Mouse (Mus musculus) midbrain, embryonic 16.5 days (tissue): ENCODE measurements at regions not wholly inside any gene's neighbourhood (a gene's known extent, or its start where the extent isn't known, plus 50 kb on each side); places are given as distances from the start of the nearest gene placed in this dataset.
A peak's percentile ranks its signal among the peaks of the same experiment; 100 is the strongest.
"Not testable (repeated sequence)": the region's sequence is repeated elsewhere in the genome, so short reads cannot be mapped to it uniquely, and the experiment has no call there.

Experiments
- ATAC-seq: fragments of 200-750 bp; cut with Nextera tagmentation; 2 replicates; pipeline ENCODE4 v1.8.0; 2017; ENCODE audit warnings: moderate TSS enrichment
- H3K27ac ChIP-seq: fragments of 300-500 bp; sonication (generic); 2 replicates; pipeline ENCODE4 v1.5.1; 2014; ENCODE audit warnings: mild to moderate bottlenecking, low read length, mixed read lengths
- H3K27me3 ChIP-seq: fragments of 300-500 bp; sonication (generic); 2 replicates; pipeline ENCODE4 v1.6.1; 2014; ENCODE audit warnings: low read depth, low read length, mixed read lengths; ENCODE audit not compliant: control insufficient read depth, insufficient read depth
- H3K36me3 ChIP-seq: fragments of 300-500 bp; sonication (generic); 2 replicates; pipeline ENCODE4 v1.6.1; 2014; ENCODE audit warnings: mild to moderate bottlenecking, low read length, moderate library complexity, mixed read lengths; ENCODE audit not compliant: control insufficient read depth, insufficient read depth
- H3K4me1 ChIP-seq: fragments of 300-500 bp; sonication (generic); 2 replicates; pipeline ENCODE4 v1.6.1; 2014; ENCODE audit warnings: mild to moderate bottlenecking, low read length, mixed read lengths; ENCODE audit not compliant: control insufficient read depth, insufficient read depth
- H3K4me2 ChIP-seq: fragments of 300-500 bp; sonication (generic); 2 replicates; pipeline ENCODE4 v1.6.1; 2014; ENCODE audit warnings: mild to moderate bottlenecking, low read length, mixed read lengths
- H3K4me3 ChIP-seq: fragments of 300-500 bp; sonication (generic); 2 replicates; pipeline ENCODE4 v1.5.1; 2014; ENCODE audit warnings: low read depth, mild to moderate bottlenecking, low read length, moderate library complexity, mixed read lengths
- H3K9ac ChIP-seq: fragments of 300-500 bp; sonication (generic); 2 replicates; pipeline ENCODE4 v1.6.1; 2014; ENCODE audit warnings: low read depth, low read length, mixed read lengths
- H3K9me3 ChIP-seq: fragments of 300-500 bp; sonication (generic); replicated peaks from 2 replicates; pipeline ENCODE4 v1.6.1; 2014; ENCODE audit warnings: mild to moderate bottlenecking, low read length, mixed read lengths; ENCODE audit not compliant: control insufficient read depth, poor library complexity, severe bottlenecking
- WGBS: fragments of 180-500 bp; shearing (Covaris S2); extraction: QIAGEN DNeasy Blood & Tissue Kit; methylation state at CpG from one replicate; pipeline ENCODE4 v1.1.7; 2014; 5-methylcytosine and 5-hydroxymethylcytosine counted together

DNA sequence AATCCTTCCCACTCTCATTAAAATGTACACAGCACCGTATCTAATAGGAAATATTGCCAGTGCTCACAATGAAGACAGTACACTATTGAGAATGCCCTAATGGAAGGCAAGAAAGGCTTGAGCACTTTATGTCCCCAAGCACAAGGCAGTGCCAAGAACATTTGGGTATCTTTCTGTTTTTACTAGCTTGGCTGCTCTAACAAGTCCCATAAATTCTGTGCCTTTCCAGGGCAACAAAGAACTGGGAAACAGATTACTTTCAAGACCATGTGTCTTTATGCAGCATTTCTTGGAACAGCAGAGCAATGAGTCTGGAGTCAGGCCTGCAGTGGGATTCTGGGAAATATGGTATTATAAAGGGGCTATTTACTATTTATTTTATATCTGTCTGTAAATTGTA lies 192.3 kb downstream of the 1700008P02Rik start:
- no peaks in the 10 kb centered on the region for H3K36me3 ChIP-seq
- ATAC-seq = no peak
- H3K27me3 ChIP-seq = no peaks in the 10 kb centered on the region
- 88% methylated on average over 1 of the region's 1 CpGs for WGBS
- H3K4me2 ChIP-seq = no peak overlapping the region
- H3K9me3 ChIP-seq = no peaks in the 10 kb centered on the region
- no peak overlapping the region for H3K27ac ChIP-seq
- H3K4me1 ChIP-seq = no peaks in the 10 kb centered on the region
- no peak overlapping the region for H3K4me3 ChIP-seq
- no peak overlapping the region for H3K9ac ChIP-seq

DNA sequence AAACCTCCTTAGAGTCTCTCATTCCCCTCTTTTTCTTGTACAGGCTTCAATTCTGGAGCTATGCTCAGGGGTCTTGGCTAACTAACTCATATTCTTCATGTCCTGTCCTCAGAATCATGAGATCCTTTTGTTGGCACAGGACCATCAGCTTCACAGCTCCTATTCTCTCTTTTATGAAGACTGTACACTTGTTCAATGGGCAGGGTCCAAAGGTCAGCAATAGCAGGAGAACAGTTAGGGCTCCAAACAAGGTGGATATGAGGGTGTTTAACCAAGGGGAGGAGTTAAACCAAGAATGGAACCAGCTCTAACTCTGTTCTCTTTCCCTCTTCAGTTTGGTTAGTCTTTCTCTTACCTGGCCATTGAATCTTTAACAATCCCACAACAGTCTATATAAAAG lies 219.4 kb downstream of the 1700008P02Rik start:
- Histone ChIP-seq H3K4me3 (no peak overlapping the region), H3K9me3 (no peaks in the 10 kb centered on the region), H3K36me3 (no peaks in the 10 kb centered on the region), H3K27ac (no peak overlapping the region), H3K4me1 (no peaks in the 10 kb centered on the region), H3K4me2 (no peak overlapping the region), H3K27me3 (no peaks in the 10 kb centered on the region), H3K9ac (no peak overlapping the region)
- no peak for ATAC-seq

DNA sequence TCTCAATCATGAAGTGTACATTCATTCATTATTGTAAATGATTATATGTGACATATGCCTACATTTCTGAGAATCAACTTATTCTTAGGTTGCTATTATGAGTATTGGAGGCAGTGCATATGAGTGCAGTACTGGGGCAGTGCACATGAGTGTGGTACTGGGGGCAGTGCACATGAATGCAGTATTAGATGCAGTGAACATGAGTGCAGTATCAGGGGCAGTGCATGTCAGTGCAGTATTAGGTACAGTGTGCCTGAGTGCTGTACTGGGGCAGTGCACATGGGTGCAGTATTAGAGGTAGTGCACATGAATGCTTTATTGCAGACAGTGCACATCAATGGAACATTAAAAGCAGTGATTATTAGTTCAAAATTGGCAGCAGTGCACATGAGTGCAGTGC lies 234.6 kb downstream of the 1700008P02Rik start:
- H3K4me2 ChIP-seq = no peak overlapping the region
- H3K36me3 ChIP-seq = no peaks in the 10 kb centered on the region
- H3K27me3 ChIP-seq = no peaks in the 10 kb centered on the region
- ATAC-seq = peak; percentile 70
- H3K4me3 ChIP-seq = no peak overlapping the region
- no peak overlapping the region for H3K27ac ChIP-seq
- no peaks in the 10 kb centered on the region for H3K9me3 ChIP-seq
- no peaks in the 10 kb centered on the region for H3K4me1 ChIP-seq
- no peak overlapping the region for H3K9ac ChIP-seq

DNA sequence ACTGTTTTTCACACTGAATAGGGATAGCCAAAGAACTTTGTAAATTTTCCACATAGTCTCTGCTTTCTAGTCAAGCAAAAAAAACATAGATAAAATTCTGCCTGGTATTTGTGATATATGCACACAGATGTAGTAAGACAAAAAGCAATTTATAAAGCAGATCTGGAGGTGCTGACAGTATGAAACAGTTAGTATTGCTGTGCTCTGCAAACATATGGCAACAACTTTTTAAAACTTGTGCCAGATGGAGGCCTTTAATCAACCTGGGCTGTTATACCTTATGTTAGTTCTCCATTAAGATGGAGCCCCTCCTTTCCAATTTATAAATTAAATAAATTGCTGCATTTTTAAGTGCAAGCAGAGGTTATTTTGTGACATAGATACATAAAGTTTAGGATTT lies 237.3 kb downstream of the 1700008P02Rik start:
- ATAC-seq = no peak
- Histone ChIP-seq H3K4me1 (no peaks in the 10 kb centered on the region), H3K36me3 (no peaks in the 10 kb centered on the region), H3K4me2 (no peak overlapping the region), H3K9me3 (no peaks in the 10 kb centered on the region), H3K27me3 (no peaks in the 10 kb centered on the region), H3K27ac (no peak overlapping the region), H3K4me3 (no peak overlapping the region), H3K9ac (no peak overlapping the region)

DNA sequence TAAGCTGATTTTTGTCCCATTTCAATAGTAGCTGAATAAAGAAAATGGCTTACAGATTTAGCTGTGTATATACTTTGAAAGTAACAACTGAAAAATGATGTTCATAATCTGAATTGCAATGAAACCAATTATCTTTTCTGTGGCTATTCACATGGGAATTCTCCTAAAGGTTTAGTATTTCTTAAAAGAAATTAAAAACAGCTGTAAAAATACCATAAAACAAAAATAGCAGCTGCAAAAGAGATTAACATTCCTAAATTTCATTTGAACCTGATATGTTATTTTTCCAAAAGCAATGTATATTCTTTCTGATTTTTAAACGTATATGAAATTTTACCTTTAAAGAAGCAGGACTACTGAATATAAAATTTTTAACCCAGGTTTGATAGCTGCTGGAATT lies 237.9 kb downstream of the 1700008P02Rik start:
- Histone ChIP-seq H3K4me1 (no peaks in the 10 kb centered on the region), H3K4me2 (no peak overlapping the region), H3K36me3 (no peaks in the 10 kb centered on the region), H3K27ac (no peak overlapping the region), H3K9ac (no peak overlapping the region), H3K27me3 (no peaks in the 10 kb centered on the region), H3K9me3 (no peaks in the 10 kb centered on the region), H3K4me3 (no peak overlapping the region)
- no peak for ATAC-seq
- 74% methylated on average over 1 of the region's 1 CpGs for WGBS

DNA sequence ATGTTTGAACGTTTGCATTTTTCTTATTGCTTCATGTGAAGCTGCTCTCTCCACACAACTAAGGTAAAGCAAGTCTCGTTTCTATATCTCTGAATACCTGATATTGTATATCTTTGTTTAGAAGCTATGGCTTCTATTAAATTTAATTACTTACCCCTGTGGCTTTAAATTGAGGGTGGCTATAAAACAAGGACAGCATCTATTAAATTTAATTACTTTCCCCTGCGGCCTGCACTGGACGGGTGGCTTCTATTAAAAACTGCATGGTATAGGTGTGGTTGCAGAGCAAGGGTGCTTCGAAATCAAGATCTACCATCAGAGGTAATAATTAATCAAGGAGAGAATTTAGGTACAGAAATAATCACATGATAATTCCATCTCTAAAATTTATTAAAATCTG lies 238.5 kb downstream of the 1700008P02Rik start:
- Histone ChIP-seq H3K36me3 (no peaks in the 10 kb centered on the region), H3K27ac (no peak overlapping the region), H3K9me3 (no peaks in the 10 kb centered on the region), H3K4me1 (no peaks in the 10 kb centered on the region), H3K4me2 (no peak overlapping the region), H3K4me3 (no peak overlapping the region), H3K27me3 (no peaks in the 10 kb centered on the region), H3K9ac (no peak overlapping the region)
- no peak for ATAC-seq
- WGBS = 72% methylated on average over 5 of the region's 5 CpGs

DNA sequence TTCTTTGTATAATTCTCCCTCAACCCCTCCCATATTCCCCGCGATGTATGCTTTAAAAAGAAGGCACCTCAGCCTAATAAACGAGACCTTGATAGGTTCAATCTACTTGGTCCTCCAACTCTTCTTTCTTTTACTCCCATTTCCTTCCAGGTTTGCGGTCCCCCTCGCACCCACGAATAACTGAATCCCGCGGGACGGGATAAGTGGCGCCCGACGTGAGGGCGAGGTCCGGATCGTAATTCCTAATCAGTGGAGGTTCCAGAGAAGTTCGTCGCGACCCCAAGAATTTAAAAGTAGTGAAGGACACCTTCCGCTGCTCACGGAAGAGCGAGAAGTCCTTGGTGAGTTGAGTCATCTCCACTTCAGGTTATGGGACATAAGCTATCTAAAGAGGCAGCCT lies 281.2 kb downstream of the 1700008P02Rik start:
- H3K4me3 ChIP-seq, H3K9ac ChIP-seq, H3K4me2 ChIP-seq, H3K27ac ChIP-seq, H3K4me1 ChIP-seq, ATAC-seq, H3K36me3 ChIP-seq, H3K9me3 ChIP-seq, H3K27me3 ChIP-seq: not testable (repeated sequence)
- 100% methylated on average over 1 of the region's 21 CpGs for WGBS

DNA sequence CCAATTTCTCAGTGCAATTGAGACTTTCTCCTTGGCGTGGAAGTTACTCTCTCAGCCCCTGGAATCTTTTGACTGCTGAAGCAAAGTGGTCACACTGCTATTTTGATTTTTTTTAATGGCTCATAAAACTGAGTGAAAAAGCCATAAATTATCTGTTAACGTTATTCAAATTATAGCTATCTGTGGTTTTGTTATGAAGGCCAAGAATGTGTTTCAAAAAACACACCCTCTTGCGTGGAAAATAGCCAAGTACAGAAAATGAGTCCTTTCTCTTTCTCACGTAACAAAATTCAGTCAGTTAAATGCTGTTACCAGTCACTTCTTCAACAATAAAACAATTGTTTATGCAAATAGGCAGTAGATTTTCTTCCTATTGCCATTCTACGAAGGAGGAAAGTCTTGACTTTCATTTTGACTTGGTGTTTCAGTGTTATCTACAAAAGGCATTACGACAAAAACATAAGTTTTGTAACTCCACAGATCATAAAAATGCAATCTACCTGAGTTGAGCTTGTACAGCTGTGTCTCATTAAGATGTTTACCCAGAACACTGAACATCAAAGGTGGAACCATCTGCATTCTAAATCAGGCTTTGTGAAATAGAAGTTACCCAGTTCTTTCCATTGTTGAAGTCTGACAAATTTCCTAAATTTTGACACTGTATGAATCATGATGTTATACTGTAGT lies 299.3 kb downstream of the 1700008P02Rik start:
- no peak overlapping the region for H3K27ac ChIP-seq
- H3K4me1 ChIP-seq = no peaks in the 10 kb centered on the region
- ATAC-seq = no peak
- no peak overlapping the region for H3K4me2 ChIP-seq
- H3K9ac ChIP-seq = no peak overlapping the region
- H3K4me3 ChIP-seq = no peak overlapping the region
- no peaks in the 10 kb centered on the region for H3K36me3 ChIP-seq
- no peaks in the 10 kb centered on the region for H3K9me3 ChIP-seq
- no peaks in the 10 kb centered on the region for H3K27me3 ChIP-seq
- 80% methylated on average over 6 of the region's 6 CpGs for WGBS

DNA sequence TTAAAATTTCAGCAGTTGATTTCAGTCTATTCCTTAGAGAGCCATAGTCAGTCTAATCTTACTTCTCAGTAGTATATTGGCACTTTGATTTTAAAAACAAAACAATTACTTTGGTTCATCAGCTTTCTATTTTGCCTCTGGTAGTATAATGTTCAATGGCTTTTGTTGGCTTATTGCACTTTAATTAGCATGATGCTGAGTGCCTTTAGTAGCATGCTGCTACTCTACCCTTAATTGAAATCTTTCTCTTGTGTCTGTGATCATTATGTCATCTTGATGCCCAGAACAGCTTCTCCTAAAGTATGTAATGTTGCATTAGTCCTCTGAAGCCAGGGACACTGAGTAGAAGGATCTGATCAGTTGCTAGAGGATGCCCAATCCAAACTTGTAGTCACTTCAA lies 330.7 kb downstream of the 1700008P02Rik start:
- H3K9me3 ChIP-seq = no peaks in the 10 kb centered on the region
- H3K27me3 ChIP-seq = no peaks in the 10 kb centered on the region
- no peak overlapping the region for H3K4me3 ChIP-seq
- H3K27ac ChIP-seq = no peak overlapping the region
- H3K9ac ChIP-seq = no peak overlapping the region
- no peak overlapping the region for H3K4me2 ChIP-seq
- no peak for ATAC-seq
- H3K4me1 ChIP-seq = no peaks in the 10 kb centered on the region
- H3K36me3 ChIP-seq = no peaks in the 10 kb centered on the region

DNA sequence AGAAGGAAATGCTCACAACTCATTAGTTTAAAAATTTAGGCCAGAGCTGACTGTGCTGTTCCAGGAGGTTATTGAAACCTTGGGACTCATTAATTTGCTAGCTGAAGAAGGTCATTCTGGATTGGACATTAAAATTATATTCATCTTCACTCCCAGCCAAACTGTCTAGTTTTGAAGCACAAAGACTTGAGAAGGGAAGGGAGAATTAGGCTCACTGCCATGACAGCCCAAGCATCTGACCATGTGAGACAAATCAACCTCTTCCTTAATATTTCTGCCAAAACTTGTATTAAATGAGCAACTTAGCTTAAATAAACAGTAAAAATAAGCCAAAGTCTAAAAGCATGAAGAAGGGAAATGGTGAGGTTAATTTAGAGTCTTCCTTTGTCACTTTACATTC lies 339.6 kb downstream of the 1700008P02Rik start:
- H3K9ac ChIP-seq = no peak overlapping the region
- H3K27ac ChIP-seq = no peak overlapping the region
- no peaks in the 10 kb centered on the region for H3K9me3 ChIP-seq
- no peak for ATAC-seq
- no peak overlapping the region for H3K4me3 ChIP-seq
- H3K4me1 ChIP-seq = no peaks in the 10 kb centered on the region
- no peaks in the 10 kb centered on the region for H3K27me3 ChIP-seq
- no peak overlapping the region for H3K4me2 ChIP-seq
- no peaks in the 10 kb centered on the region for H3K36me3 ChIP-seq
